ENCODE assay signal across 11 mouse cellular contexts in genomic region chr9:66595722-66596675, GRCm38 (mm10). TPM values are rescaled to one million over a fixed set of nuclear protein-coding genes. Genes with fewer than 3 reads are reported as not detected.
DNase-seq lines count a peak whose midpoint lies in the region; ATAC-seq lines count a peak whose summit lies in the region.
"Had no signal": no experiment of that assay in that cellular context is flagged by ENCODE, and none has a peak within 500 bp of the region (broad histone marks: within the 10 kb centered on the region; RNA-seq: fewer than 3 reads in every experiment).

No protein-coding gene starts in this region.

- no peak overlapping the region for H3K4me2 ChIP-seq in midbrain, embryonic 13.5 days (replicated peaks)
- no peak overlapping the region for H3K4me2 ChIP-seq in midbrain, embryonic 16.5 days (ENCODE audit: low read length)
- no peak overlapping the region for H3K4me2 ChIP-seq in intestine, embryonic 16.5 days (ENCODE audit: low read depth, low read length)
- H3K4me2 ChIP-seq: midbrain, embryonic 12.5 days had no signal

- ATAC-seq in midbrain, embryonic 13.5 days, result no peak
- no peak for ATAC-seq in midbrain, embryonic 16.5 days
- no peak for ATAC-seq in intestine, embryonic 16.5 days

- peak; percentile 56 for DNase-seq in limb, embryonic 10.5 days (ENCODE audit: low spot score)
- peak; percentile 70 to 74 for DNase-seq in thymus, postnatal 10 days (ENCODE audit: low spot score in 2 of 2)
- DNase-seq in layer of hippocampus, adult 11-12 months (ENCODE audit: low spot score), result no peak
- no peak for DNase-seq in gastrocnemius, postnatal 25 days
- DNase-seq in heart, adult 8-10 months (ENCODE audit: low spot score), result no peak
- DNase-seq: retina, postnatal 1 day had no signal

- H3K27me3 ChIP-seq in midbrain, embryonic 13.5 days, result peaks cover 20% of the 10 kb centered on the region; the same call in 1 of the 2 replicates
- H3K27me3 ChIP-seq in midbrain, embryonic 16.5 days (ENCODE audit: control insufficient read depth, insufficient read depth, low read depth, low read length), result peaks cover 4% of the 10 kb centered on the region; the same call in 1 of the 2 replicates
- no peaks in the 10 kb centered on the region for H3K27me3 ChIP-seq in intestine, embryonic 16.5 days (replicated peaks; ENCODE audit: control insufficient read depth, insufficient read depth, low read length)
- no peaks in the 10 kb centered on the region for H3K27me3 ChIP-seq in limb, embryonic 10.5 days (ENCODE audit: low read depth, poor library complexity, severe bottlenecking)

- 0 out of 2 replicates have a peak overlapping the region, but pooled peaks have one; percentile 10 for H3K9ac ChIP-seq in midbrain, embryonic 13.5 days (replicated peaks)
- H3K9ac ChIP-seq in midbrain, embryonic 16.5 days (ENCODE audit: low read depth, low read length), result no peak overlapping the region
- no peak overlapping the region for H3K9ac ChIP-seq in intestine, embryonic 16.5 days (ENCODE audit: low read depth, low read length)
- H3K9ac ChIP-seq: midbrain, embryonic 12.5 days had no signal

- no peaks in the 10 kb centered on the region for H3K9me3 ChIP-seq in midbrain, embryonic 13.5 days
- no peaks in the 10 kb centered on the region for H3K9me3 ChIP-seq in midbrain, embryonic 16.5 days (replicated peaks; ENCODE audit: control insufficient read depth, low read length, poor library complexity, severe bottlenecking)
- no peaks in the 10 kb centered on the region for H3K9me3 ChIP-seq in intestine, embryonic 16.5 days (ENCODE audit: control insufficient read depth, low read length)
- H3K9me3 ChIP-seq in limb, embryonic 10.5 days (replicated peaks), result no peaks in the 10 kb centered on the region
- H3K9me3 ChIP-seq: midbrain, embryonic 12.5 days had no signal

- no peak overlapping the region for H3K27ac ChIP-seq in midbrain, embryonic 13.5 days
- no peak overlapping the region for H3K27ac ChIP-seq in midbrain, embryonic 16.5 days (ENCODE audit: low read length)
- H3K27ac ChIP-seq in intestine, embryonic 16.5 days (ENCODE audit: low read length), result peak overlapping the region; percentile 37
- H3K27ac ChIP-seq in limb, embryonic 10.5 days, result peak overlapping the region; percentile 79
- H3K27ac ChIP-seq: midbrain, embryonic 12.5 days had no signal

- no peaks in the 10 kb centered on the region for H3K36me3 ChIP-seq in midbrain, embryonic 13.5 days
- no peaks in the 10 kb centered on the region for H3K36me3 ChIP-seq in midbrain, embryonic 16.5 days (ENCODE audit: control insufficient read depth, insufficient read depth, low read length)
- H3K36me3 ChIP-seq in intestine, embryonic 16.5 days (ENCODE audit: control insufficient read depth, insufficient read depth, low read length), result no peaks in the 10 kb centered on the region
- no peaks in the 10 kb centered on the region for H3K36me3 ChIP-seq in limb, embryonic 10.5 days
- H3K36me3 ChIP-seq: midbrain, embryonic 12.5 days had no signal

- WGBS in midbrain, embryonic 13.5 days, result 60% methylated on average over 5 of the region's 5 CpGs
- 58% methylated on average over 5 of the region's 5 CpGs for WGBS in midbrain, embryonic 16.5 days
- WGBS in intestine, embryonic 16.5 days, result 60% methylated on average over 5 of the region's 5 CpGs
- 23% methylated on average over 5 of the region's 5 CpGs for WGBS in limb, embryonic 10.5 days

- H3K4me1 ChIP-seq in midbrain, embryonic 13.5 days (replicated peaks), result peaks cover 24% of the 10 kb centered on the region
- H3K4me1 ChIP-seq in midbrain, embryonic 16.5 days (ENCODE audit: control insufficient read depth, insufficient read depth, low read length), result peaks cover 15% of the 10 kb centered on the region
- peaks cover 29% of the 10 kb centered on the region for H3K4me1 ChIP-seq in intestine, embryonic 16.5 days (ENCODE audit: control insufficient read depth, insufficient read depth, low read length)
- H3K4me1 ChIP-seq in limb, embryonic 10.5 days, result peaks cover 74% of the 10 kb centered on the region

- no peak overlapping the region for H3K4me3 ChIP-seq in midbrain, embryonic 13.5 days (replicated peaks)
- H3K4me3 ChIP-seq in midbrain, embryonic 16.5 days (ENCODE audit: low read depth, low read length), result no peak overlapping the region
- no peak overlapping the region for H3K4me3 ChIP-seq in intestine, embryonic 16.5 days (ENCODE audit: low read length)
- peak overlapping the region; percentile 25 for H3K4me3 ChIP-seq in limb, embryonic 10.5 days
- H3K4me3 ChIP-seq: erythroblast, embryonic 14.5 days; midbrain, embryonic 12.5 days had no signal

RNA-seq across cellular contexts. Expression of gene Usp3, which starts 3.1 kb away (rescaled TPM):
- polyA plus RNA-seq in midbrain, embryonic 13.5 days (2015; fragmentation: Nextera tagmentation; extraction: Ambion mirVana), result 109 and 118 TPM in 2 replicates
- polyA plus RNA-seq in midbrain, embryonic 16.5 days (2015; fragmentation: Nextera tagmentation; extraction: Ambion mirVana), result 43.5 and 62.6 TPM in 2 replicates
- 75.5 and 79.1 TPM in 2 replicates for polyA plus RNA-seq in intestine, embryonic 16.5 days (2015; fragmentation: Nextera tagmentation; extraction: Ambion mirVana)
- polyA plus RNA-seq in limb, embryonic 10.5 days (2016; fragmentation: Nextera tagmentation; extraction: Ambion mirVana), result 104 and 105 TPM in 2 replicates
- 10 to 100 TPM; 12.8 to 15.4 TPM for total RNA-seq in gastrocnemius, postnatal 25 days (2021)
- total RNA-seq in heart, adult 8-10 months (2022), result 10 to 100 TPM; 19.8 to 26.5 (median 21.9) TPM

Comparison
In these comparisons a context has a peak if more than half of its experiments do, and no peak if none do; other contexts are left out.
1. H3K27ac ChIP-seq: peak in intestine, embryonic 16.5 days (single experiment) and limb, embryonic 10.5 days (single experiment); none in midbrain, embryonic 13.5 days (single experiment) and midbrain, embryonic 16.5 days (single experiment).
2. DNase-seq: peak in limb, embryonic 10.5 days (single experiment) and thymus, postnatal 10 days (2 of 2); none in layer of hippocampus, adult 11-12 months (single experiment), gastrocnemius, postnatal 25 days (single experiment) and heart, adult 8-10 months (single experiment).